Mouse (Mus musculus) megakaryocyte, embryonic 14.5 days (primary cell): ENCODE data around the gene Foxi1.

Experiments used
- FLI1 ChIP-seq: IDR thresholded peaks from 2 replicates; pipeline ENCODE4 v1.6.1; 2012; ENCODE audit warnings: low read length, inconsistent platforms, mixed read lengths
- GATA1 ChIP-seq: IDR thresholded peaks from 3 replicates; pipeline ENCODE4 v1.6.1; 2012; ENCODE audit warnings: mixed read lengths, low read length, inconsistent platforms, borderline replicate concordance

DNA sequence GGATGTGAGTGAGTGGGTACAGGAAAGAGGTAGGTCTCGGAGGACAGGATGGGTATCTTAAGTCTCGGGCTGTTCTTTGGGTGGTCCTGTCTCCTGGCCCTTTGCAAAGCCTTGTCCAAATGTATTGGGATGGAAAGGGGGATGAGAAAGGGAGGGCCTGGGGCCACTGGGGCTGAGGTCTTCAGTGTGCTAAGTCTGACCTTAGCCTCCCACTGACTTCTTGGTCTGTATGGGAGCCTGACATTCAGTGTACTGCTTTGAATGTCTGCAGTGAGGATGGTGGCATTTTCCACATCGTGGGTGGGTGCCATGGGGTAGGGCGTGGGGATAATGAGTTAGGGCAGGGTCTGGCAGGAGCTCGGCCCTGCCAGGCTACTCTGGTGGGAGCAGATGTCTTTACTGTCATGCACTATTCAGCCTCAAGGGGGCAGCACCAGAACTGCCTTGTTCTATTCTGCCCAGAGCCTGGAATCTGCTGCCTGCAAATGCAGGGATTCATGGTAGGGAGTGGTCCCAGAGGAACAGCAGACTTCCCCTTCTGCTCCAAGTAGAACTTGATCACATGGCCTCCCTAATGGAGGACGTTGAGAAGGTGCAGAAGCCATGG is 21.0 kb upstream of the Foxi1 start:
- TF ChIP-seq GATA1 (no peak), FLI1 (no peak)
